In the genomic region with DNA sequence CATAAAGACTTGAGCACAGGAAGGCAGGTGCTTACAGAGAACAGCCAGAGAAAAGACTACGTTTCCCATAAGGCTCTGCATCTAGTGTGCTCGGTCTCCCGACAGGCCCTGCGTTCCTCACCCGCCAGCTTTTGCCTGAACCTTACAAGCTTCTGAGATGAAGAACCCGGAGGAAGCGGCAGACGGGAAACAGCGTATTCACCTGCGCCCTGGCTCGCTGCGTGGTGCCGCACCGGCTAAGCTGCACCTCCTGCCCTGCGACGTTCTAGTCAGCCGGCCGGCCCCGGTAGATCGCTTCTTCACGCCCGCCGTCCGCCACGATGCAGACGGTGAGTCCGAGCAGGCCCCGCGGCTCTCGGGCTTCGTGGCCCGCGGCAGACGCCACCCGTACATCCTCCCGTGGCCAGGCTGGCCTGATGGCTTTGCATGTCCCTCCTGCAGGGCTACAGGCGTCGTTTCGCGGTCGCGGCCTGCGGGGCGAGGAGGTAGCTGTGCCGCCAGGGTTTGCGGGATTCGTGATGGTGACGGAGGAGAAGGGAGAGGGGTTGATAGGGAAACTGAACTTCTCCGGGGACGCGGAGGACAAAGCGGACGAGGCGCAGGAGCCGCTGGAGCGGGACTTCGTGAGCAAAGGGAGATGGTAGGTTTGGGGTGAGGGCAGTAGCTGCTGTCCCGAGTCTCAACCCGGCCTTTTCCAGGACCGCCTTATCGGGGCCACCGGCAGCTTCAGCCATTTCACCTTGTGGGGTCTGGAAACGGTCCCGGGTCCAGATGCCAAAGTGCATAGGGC, we compare ENCODE assay signal across 8 mouse cellular contexts. TPM values are rescaled to one million over a fixed set of nuclear protein-coding genes. Genes with fewer than 3 reads are reported as not detected.
A peak's percentile ranks its signal among the peaks of the same experiment; 100 is the strongest.
DNase-seq lines count a peak whose midpoint lies in the region; ATAC-seq lines count a peak whose summit lies in the region.

Gene Rnaseh2c, plus strand, starts transcription at position 122 of the 790 bp plus-strand sequence.

- H3K9me3 ChIP-seq in hindbrain, embryonic 12.5 days (replicated peaks) = no peaks in the 10 kb centered on the region

- peaks cover 22% of the 10 kb centered on the region for H3K4me1 ChIP-seq in hindbrain, embryonic 12.5 days

- peak within 1 kb of the TSS; percentile 87 for H3K4me2 ChIP-seq in hindbrain, embryonic 12.5 days (replicated peaks)

- under 1% methylated on average over 64 of the region's 64 CpGs for WGBS in hindbrain, embryonic 12.5 days

- H3K36me3 ChIP-seq in hindbrain, embryonic 12.5 days = peaks cover 40% of the 10 kb centered on the region

- H3K27ac ChIP-seq in hindbrain, embryonic 12.5 days = peak within 1 kb of the TSS; percentile 89

- DNase-seq in NIH3T3 (ENCODE audit: low read depth) = peak; percentile 85
- peak; percentile 84 for DNase-seq in cerebellum, adult 9-11 months
- peak; percentile 63 to 73 for DNase-seq in frontal cortex, postnatal 10 days (ENCODE audit: low spot score in 2 of 2)
- peak; percentile 74 to 85 for DNase-seq in layer of hippocampus, postnatal 14 days (ENCODE audit: low spot score in 2 of 2)
- peak; percentile 75 for DNase-seq in lung, postnatal 14 days
- peak; percentile 85 for DNase-seq in retina, embryonic 14.5 days (ENCODE audit: low spot score)
- DNase-seq in thymus, postnatal 4 days = peak; percentile 84

- peak; percentile 88 for ATAC-seq in hindbrain, embryonic 12.5 days (ENCODE audit: low FRiP score)

- no peaks in the 10 kb centered on the region for H3K27me3 ChIP-seq in hindbrain, embryonic 12.5 days

- H3K4me3 ChIP-seq in hindbrain, embryonic 12.5 days = peak within 1 kb of the TSS; percentile 77

- H3K9ac ChIP-seq in hindbrain, embryonic 12.5 days = peak within 1 kb of the TSS; percentile 95

RNA-seq across cellular contexts. Expression of gene Rnaseh2c, which starts in this region (rescaled TPM):
- 114 and 126 TPM in 2 replicates for polyA plus RNA-seq in hindbrain, embryonic 12.5 days (2016; fragmentation: Nextera tagmentation; extraction: Ambion mirVana)
- total RNA-seq in layer of hippocampus, postnatal 14 days (2021) = 10 to 100 TPM; 84.4 to 90.5 TPM

Comparison
In these comparisons a context has a peak if more than half of its experiments do, and no peak if none do; other contexts are left out.
1. Peak in every context shown above with its lines: DNase-seq, ATAC-seq, H3K4me3 ChIP-seq and H3K27ac ChIP-seq.